Mouse (Mus musculus) 416B (cell line): ENCODE measurements at regions not wholly inside any gene's neighbourhood (a gene's known extent, or its start where the extent isn't known, plus 50 kb on each side); places are given as distances from the start of the nearest gene placed in this dataset.

Experiments
- DNase-seq: peaks from one replicate; pipeline ENCODE4 v3.0.0; 2011; ENCODE audit warnings: low read depth

DNA sequence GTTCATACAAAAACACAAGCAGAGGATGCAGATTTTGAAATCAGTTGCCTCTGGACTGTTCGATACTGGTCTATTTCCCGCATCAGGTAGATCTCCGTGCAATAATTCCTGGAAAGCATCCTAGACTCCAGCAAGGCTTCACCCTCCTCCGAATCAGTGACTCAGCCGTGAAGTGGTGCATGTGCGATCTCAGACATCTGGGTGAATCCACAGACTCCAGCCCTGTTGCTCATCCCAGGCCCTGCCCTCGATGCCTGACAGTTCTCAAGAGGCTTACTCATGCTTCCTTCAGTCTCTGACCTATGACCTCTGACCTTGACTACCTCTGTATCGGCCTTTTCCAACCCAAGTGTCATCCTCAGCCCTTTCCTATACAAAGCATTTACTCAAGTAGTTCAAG is 68.1 kb upstream of the Ankrd55 start:
- no peak for DNase-seq

DNA sequence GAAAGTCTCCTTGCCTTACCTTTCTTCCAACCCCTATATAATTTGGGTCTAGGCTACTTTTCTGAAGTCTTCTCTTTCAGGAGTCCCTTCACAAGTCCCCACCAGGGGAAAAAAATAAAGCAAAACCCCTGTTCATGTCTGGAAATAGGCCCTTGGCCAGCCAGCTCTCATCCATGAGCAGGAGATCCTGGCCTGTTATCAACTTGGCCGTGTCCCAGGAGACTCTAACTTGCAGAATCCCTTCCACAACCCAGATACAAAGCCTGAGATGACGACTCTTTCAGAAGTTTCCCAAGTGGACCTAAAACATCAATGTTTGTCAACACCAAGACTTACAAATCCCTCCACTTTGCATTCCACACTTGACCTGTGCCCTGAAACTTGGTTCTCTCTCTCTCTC is 64.6 kb upstream of the Ankrd55 start:
- no peak for DNase-seq

DNA sequence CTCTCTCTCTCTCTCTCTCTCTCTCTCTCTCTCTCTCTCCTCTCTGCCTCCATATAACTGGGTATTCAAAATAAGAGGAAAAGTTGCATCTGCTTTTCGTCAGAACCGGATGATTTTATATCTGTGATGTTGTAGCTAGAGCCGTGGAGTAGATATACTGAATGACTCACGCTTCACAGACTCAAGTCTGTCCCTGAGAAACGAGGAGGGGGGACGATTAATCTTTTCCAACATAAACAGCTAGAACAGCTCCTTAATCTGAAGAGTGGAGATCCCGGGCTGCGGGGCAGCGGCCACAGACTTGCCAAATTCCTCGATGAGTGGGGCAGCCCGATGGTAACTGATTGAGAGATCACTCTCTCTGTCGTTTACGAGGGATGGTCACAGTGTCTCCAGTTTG is 60.5 kb upstream of the Ankrd55 start:
- DNase-seq: no peak

DNA sequence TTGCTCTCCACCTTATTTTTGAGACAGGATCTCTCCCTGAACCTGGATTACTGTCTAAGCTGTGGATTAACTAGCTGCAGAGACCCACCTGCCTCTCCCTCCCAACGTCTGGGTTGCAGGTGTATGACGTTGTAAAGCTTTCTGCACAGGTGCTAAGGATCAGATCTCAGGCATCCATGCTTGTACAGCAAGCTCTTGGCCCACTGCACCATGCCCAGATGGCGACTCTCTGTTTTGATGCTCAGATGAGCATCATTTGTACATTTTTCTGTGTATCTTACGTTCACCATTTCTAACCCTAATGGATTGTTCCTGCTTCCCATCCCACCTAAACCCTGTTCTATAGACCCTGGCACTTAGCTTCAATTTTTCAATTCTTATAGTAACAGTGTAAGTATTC is 59.4 kb upstream of the Ankrd55 start:
- DNase-seq: no peak

- DNase-seq: no peak
These were observed 58.1 kb upstream of the Ankrd55 start for GRCm38 (mm10) chr13:112230176-112230575.

- no peak for DNase-seq
These were observed 53.6 kb upstream of the Ankrd55 start for GRCm38 (mm10) chr13:112234695-112235094.

GRCm38 (mm10) chr13:112236956-112237355 is 51.3 kb upstream of the Ankrd55 start:
- DNase-seq: no peak

- DNase-seq: no peak
These were observed 50.9 kb upstream of the Ankrd55 start for GRCm38 (mm10) chr13:112237377-112237776.

DNA sequence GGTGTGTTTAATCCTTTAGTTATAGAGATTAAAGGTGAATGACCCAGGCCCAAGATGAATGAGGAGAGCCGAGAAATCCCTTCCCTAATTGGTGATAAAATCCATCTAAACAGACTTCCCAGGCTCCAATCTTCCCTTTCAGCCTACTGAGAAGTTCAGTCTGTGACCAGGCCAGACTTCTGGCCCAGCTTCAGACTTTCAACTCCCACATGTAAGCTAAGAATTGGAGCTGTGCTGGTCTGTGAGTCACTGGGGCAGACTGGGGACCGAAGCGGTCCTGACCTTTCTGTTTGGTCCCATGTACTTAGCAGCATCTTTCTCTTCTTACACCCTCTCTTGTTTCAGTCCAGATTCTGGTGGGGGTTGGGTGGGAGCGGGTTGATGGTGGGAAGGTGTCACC is 50.3 kb upstream of the Ankrd55 start:
- DNase-seq: no peak
